Mouse (Mus musculus) myocyte (in vitro differentiated cells): ENCODE results near the gene 6430628N08Rik. TPM values are rescaled to one million over a fixed set of nuclear protein-coding genes. Genes with fewer than 3 reads are reported as not detected.

ENCODE experiments used
- H3K27me3 ChIP-seq: one replicate; pipeline ENCODE4 v1.6.1; 2011; ENCODE audit not compliant: control insufficient read depth, insufficient read depth, insufficient read length
- H3K36me3 ChIP-seq: one replicate; pipeline ENCODE4 v1.6.1; 2011; ENCODE audit not compliant: control insufficient read depth, insufficient read depth
- H3K4me2 ChIP-seq: one replicate; pipeline ENCODE4 v1.6.1; 2011; ENCODE audit warnings: low read depth, control low read depth
- H3K4me3 ChIP-seq: one replicate; pipeline ENCODE4 v1.5.1; 2011; ENCODE audit warnings: mild to moderate bottlenecking, control low read depth, moderate library complexity
- H3K79me2 ChIP-seq: one replicate; pipeline ENCODE4 v1.6.1; 2011; ENCODE audit not compliant: control insufficient read depth, insufficient read depth
- H3ac ChIP-seq: one replicate; pipeline ENCODE4 v1.6.1; 2011; ENCODE audit not compliant: control insufficient read depth, insufficient read length
- CEBPB ChIP-seq: IDR thresholded peaks from 2 replicates; pipeline ENCODE4 v1.6.1; 2011; ENCODE audit warnings: mild to moderate bottlenecking, moderate library complexity; ENCODE audit not compliant: poor library complexity, insufficient read depth, severe bottlenecking
- E2F4 ChIP-seq: IDR thresholded peaks from one replicate; pipeline ENCODE4 v1.6.1; 2011; ENCODE audit warnings: mild to moderate bottlenecking, control low read depth, moderate library complexity; ENCODE audit not compliant: insufficient read depth
- MAX ChIP-seq: IDR thresholded peaks from one replicate; pipeline ENCODE4 v1.6.1; 2011; ENCODE audit warnings: low read depth, mild to moderate bottlenecking, control low read depth
- MYOD1 ChIP-seq, 3 experiments: IDR thresholded peaks; one replicate each; pipeline ENCODE4 v1.6.1; 2011; ENCODE audit warnings: control low read depth in 2 of 3, low read depth in 2 of 3, mild to moderate bottlenecking in 2 of 3, moderate library complexity in 1 of 3; ENCODE audit not compliant: insufficient read length in 2 of 3, control insufficient read depth in 1 of 3
- MYOG ChIP-seq, 3 experiments: IDR thresholded peaks; one replicate each; pipeline ENCODE4 v1.6.1; 2011; ENCODE audit warnings: control low read depth in 2 of 3, low read depth in 2 of 3, mild to moderate bottlenecking in 2 of 3; ENCODE audit not compliant: insufficient read length in 2 of 3, control insufficient read depth in 1 of 3, insufficient read depth in 1 of 3
- POLR2A ChIP-seq: IDR thresholded peaks from one replicate; pipeline ENCODE4 v1.6.1; 2011; ENCODE audit warnings: low read depth, mild to moderate bottlenecking, control low read depth, moderate library complexity; ENCODE audit not compliant: insufficient read length
- POLR2AphosphoS2 ChIP-seq: IDR thresholded peaks from one replicate; pipeline ENCODE4 v1.6.1; 2011; ENCODE audit warnings: low read depth, control low read depth; ENCODE audit not compliant: insufficient read length
- REST ChIP-seq: IDR thresholded peaks from one replicate; pipeline ENCODE4 v1.6.1; 2011; ENCODE audit warnings: mild to moderate bottlenecking, control low read depth, moderate library complexity; ENCODE audit not compliant: insufficient read depth, insufficient read length
- SRF ChIP-seq: IDR thresholded peaks from one replicate; pipeline ENCODE4 v1.6.1; 2011; ENCODE audit warnings: low read depth; ENCODE audit not compliant: control insufficient read depth, insufficient read length
- TCF12 ChIP-seq: IDR thresholded peaks from one replicate; pipeline ENCODE4 v1.6.1; 2011; ENCODE audit warnings: mild to moderate bottlenecking, control low read depth; ENCODE audit not compliant: poor library complexity, insufficient read depth, severe bottlenecking
- TCF3 ChIP-seq: IDR thresholded peaks from one replicate; pipeline ENCODE4 v1.6.1; 2011; ENCODE audit warnings: low read depth, control low read depth; ENCODE audit not compliant: insufficient read length
- USF1 ChIP-seq: IDR thresholded peaks from one replicate; pipeline ENCODE4 v1.6.1; 2011; ENCODE audit warnings: low read depth, mild to moderate bottlenecking, control low read depth, moderate library complexity
- polyA plus RNA-seq: library from polyadenylated mRNA; unstranded; fragments of >200 nt; fragmentation: generic; extraction: Trizol; gene quantifications from one replicate; pipeline ENCODE4 v1.2.1, GENCODE M21; 2012; ENCODE audit warnings: missing spikeins

The 6430628N08Rik gene
- polyA plus RNA-seq, 1 experiment, result not detected

- Histone ChIP-seq H3K79me2 (no peaks in the 10 kb centered on the region), H3K4me2 (no peak overlapping the region), H3ac (no peak overlapping the region), H3K27me3 (no peaks in the 10 kb centered on the region), H3K4me3 (no peak overlapping the region), H3K36me3 (peaks cover 40% of the 10 kb centered on the region)
- TF ChIP-seq REST, result no peak
- TF ChIP-seq POLR2AphosphoS2, result no peak
- no peak for TF ChIP-seq TCF12
- no peak for TF ChIP-seq MYOG (IDR thresholded peaks at IDR 0.05; ENCODE audit: control insufficient read depth in 1 of 3, insufficient read depth in 1 of 3, insufficient read length in 2 of 3, low read depth in 2 of 3)
- TF ChIP-seq POLR2A, result no peak
- TF ChIP-seq CEBPB, result no peak
- no peak for TF ChIP-seq TCF3
- no peak for TF ChIP-seq E2F4
- no peak for TF ChIP-seq USF1
Measured at GRCm38 (mm10) chr4:115855100-115855499, 35.4 kb upstream of the 6430628N08Rik start.

DNA sequence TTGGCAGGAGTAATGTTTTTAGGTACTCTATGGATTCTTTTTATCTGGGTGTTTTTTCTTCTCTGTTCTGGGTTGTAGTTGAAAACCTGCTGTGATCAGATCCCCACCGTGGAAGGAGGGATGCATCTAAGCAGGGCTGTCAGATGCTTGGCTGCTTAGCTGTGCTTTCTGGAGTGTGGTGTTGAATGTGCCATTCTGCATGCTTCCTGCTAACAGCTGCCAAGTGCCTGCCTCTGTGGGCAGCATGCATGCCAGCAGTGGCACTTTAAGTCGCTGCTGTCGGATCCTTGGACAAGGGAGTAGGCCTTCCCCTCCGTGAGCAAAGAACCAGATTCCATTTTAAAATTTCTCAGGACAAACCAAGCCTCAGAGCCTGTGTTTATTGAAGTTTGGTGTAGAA, 34.9 kb upstream of the 6430628N08Rik start:
- peaks cover 44% of the 10 kb centered on the region for H3K36me3 ChIP-seq
- no peaks in the 10 kb centered on the region for H3K79me2 ChIP-seq
- no peak overlapping the region for H3K4me2 ChIP-seq
- H3K27me3 ChIP-seq, result no peaks in the 10 kb centered on the region
- TF ChIP-seq CEBPB (no peak), MYOD1 (IDR thresholded peaks at IDR 0.05; ENCODE audit: control insufficient read depth in 1 of 3, insufficient read length in 2 of 3, low read depth in 2 of 3) (peak in 1 of 3 experiments; percentile 62), MYOG (IDR thresholded peaks at IDR 0.05; ENCODE audit: control insufficient read depth in 1 of 3, insufficient read depth in 1 of 3, insufficient read length in 2 of 3, low read depth in 2 of 3) (peak in 2 of 3 experiments; percentile 4 to 79)
- no peak overlapping the region for H3K4me3 ChIP-seq
- H3ac ChIP-seq, result no peak overlapping the region

- Histone ChIP-seq H3K27me3 (no peaks in the 10 kb centered on the region), H3K4me2 (no peak overlapping the region), H3ac (no peak overlapping the region), H3K4me3 (no peak overlapping the region), H3K36me3 (peaks cover 47% of the 10 kb centered on the region), H3K79me2 (no peaks in the 10 kb centered on the region)
- TF ChIP-seq POLR2A, result no peak
- no peak for TF ChIP-seq MAX
- TF ChIP-seq CEBPB, result no peak
Measured at GRCm38 (mm10) chr4:115856282-115856681, 34.2 kb upstream of the 6430628N08Rik start.

DNA sequence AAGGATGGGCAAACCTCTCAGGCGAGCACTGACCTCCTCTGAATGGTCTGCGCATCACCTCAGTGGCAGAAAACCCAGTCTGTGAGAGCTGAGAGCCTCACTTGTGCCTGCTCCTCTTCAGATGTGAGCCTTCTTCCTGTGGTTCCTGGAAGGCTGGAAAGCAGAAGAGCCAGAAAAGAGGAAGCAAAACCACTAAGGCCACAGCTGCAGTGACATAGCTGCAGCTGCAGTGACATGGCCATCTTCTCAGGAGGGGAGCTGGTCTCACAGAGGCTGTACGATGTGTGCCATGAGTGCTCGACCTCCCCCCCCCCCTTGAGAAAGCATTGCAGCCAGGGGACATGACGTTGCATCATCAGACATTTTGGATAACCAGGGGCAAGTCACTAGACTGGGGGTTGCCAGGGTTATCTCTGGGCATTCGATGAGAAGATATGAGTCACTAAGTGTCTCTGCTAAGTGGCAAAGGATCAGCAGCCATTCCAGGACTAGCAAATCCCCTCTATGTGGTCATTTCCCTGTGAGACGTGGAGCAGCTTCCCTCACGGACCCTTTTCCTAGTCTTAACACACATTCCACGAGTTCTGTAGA, 33.1 kb upstream of the 6430628N08Rik start:
- TF ChIP-seq CEBPB (peak; percentile 90), POLR2A (no peak)
- Histone ChIP-seq H3K36me3 (peaks cover 43% of the 10 kb centered on the region), H3ac (no peak overlapping the region), H3K4me2 (no peak overlapping the region), H3K4me3 (no peak overlapping the region), H3K79me2 (no peaks in the 10 kb centered on the region), H3K27me3 (no peaks in the 10 kb centered on the region)

- H3ac ChIP-seq, result no peak overlapping the region
- no peak overlapping the region for H3K4me2 ChIP-seq
- H3K27me3 ChIP-seq, result no peaks in the 10 kb centered on the region
- no peak overlapping the region for H3K4me3 ChIP-seq
- H3K36me3 ChIP-seq, result peaks cover 26% of the 10 kb centered on the region
- no peaks in the 10 kb centered on the region for H3K79me2 ChIP-seq
- TF ChIP-seq CEBPB (no peak), POLR2A (no peak), MAX (no peak), TCF12 (no peak), TCF3 (no peak), SRF (no peak), USF1 (no peak), REST (no peak), MYOD1 (IDR thresholded peaks at IDR 0.05; ENCODE audit: control insufficient read depth in 1 of 3, insufficient read length in 2 of 3, low read depth in 2 of 3) (no peak), E2F4 (no peak), MYOG (IDR thresholded peaks at IDR 0.05; ENCODE audit: control insufficient read depth in 1 of 3, insufficient read depth in 1 of 3, insufficient read length in 2 of 3, low read depth in 2 of 3) (no peak), POLR2AphosphoS2 (no peak)
Measured at GRCm38 (mm10) chr4:115863352-115863751, 27.1 kb upstream of the 6430628N08Rik start.

DNA sequence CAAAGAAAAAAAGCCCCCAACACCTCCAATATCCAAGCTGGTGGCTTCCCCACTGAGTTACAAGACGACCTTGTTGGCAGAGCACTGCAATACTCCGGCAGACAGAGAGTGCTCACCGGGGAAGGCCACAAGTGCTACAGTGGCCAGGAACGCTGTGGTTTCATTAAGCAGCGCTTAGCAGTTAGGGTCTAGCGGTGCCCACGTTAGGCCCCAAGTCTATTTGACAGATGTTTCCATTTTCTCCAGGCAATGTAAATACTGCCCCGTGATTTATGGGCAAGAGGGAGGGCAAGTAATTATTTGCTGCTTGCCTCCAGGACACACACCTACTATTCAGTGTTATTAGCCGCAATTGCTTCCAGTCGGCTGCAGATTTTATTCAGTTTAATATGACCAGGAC, 26.6 kb upstream of the 6430628N08Rik start:
- Histone ChIP-seq H3ac (no peak overlapping the region), H3K27me3 (no peaks in the 10 kb centered on the region), H3K4me3 (no peak overlapping the region), H3K36me3 (peaks cover 26% of the 10 kb centered on the region), H3K4me2 (no peak overlapping the region), H3K79me2 (no peaks in the 10 kb centered on the region)
- TF ChIP-seq MYOD1 (IDR thresholded peaks at IDR 0.05; ENCODE audit: control insufficient read depth in 1 of 3, insufficient read length in 2 of 3, low read depth in 2 of 3) (no peak), POLR2AphosphoS2 (no peak), MAX (no peak), TCF12 (no peak), MYOG (IDR thresholded peaks at IDR 0.05; ENCODE audit: control insufficient read depth in 1 of 3, insufficient read depth in 1 of 3, insufficient read length in 2 of 3, low read depth in 2 of 3) (no peak), USF1 (no peak), CEBPB (no peak), TCF3 (no peak), E2F4 (no peak), REST (no peak), SRF (no peak), POLR2A (no peak)
